Mouse (Mus musculus) B cell, adult 2 months (primary cell): Measurements from ENCODE around the gene Golga7b.

ENCODE experiments used
- DNase-seq, 2 experiments: peaks; one replicate each; pipeline ENCODE4 v3.0.0; 2022

The Golga7b gene

GRCm38 (mm10) chr19:42305746-42306145, 58.4 kb downstream of the Golga7b start:
- no peak for DNase-seq

- DNase-seq: peak; percentile 22 to 36
These were observed 58.8 kb downstream of the Golga7b start for GRCm38 (mm10) chr19:42306202-42306601.

- no peak for DNase-seq
These were observed 59.6 kb downstream of the Golga7b start for GRCm38 (mm10) chr19:42307019-42307418.

- no peak for DNase-seq
These were observed 61.6 kb downstream of the Golga7b start for GRCm38 (mm10) chr19:42308931-42309330.

- DNase-seq: no peak
These were observed 64.0 kb downstream of the Golga7b start for GRCm38 (mm10) chr19:42311332-42311731.

GRCm38 (mm10) chr19:42312191-42312590, 64.8 kb downstream of the Golga7b start:
- DNase-seq: no peak

GRCm38 (mm10) chr19:42315070-42315679, 67.8 kb downstream of the Golga7b start:
- DNase-seq: no peak

GRCm38 (mm10) chr19:42315914-42316313, 68.5 kb downstream of the Golga7b start:
- peak; percentile 42 to 52 for DNase-seq

GRCm38 (mm10) chr19:42316525-42316924, 69.2 kb downstream of the Golga7b start:
- DNase-seq: no peak

GRCm38 (mm10) chr19:42316998-42317397, 69.6 kb downstream of the Golga7b start:
- no peak for DNase-seq

- DNase-seq: no peak
These were observed 70.5 kb downstream of the Golga7b start for GRCm38 (mm10) chr19:42317648-42318425.
